Mouse (Mus musculus) myocyte (in vitro differentiated cells): ENCODE results near the gene B4galnt1. TPM values are rescaled to one million over a fixed set of nuclear protein-coding genes. Genes with fewer than 3 reads are reported as not detected.

Experiments
- H3K27me3 ChIP-seq: one replicate; pipeline ENCODE4 v1.6.1; 2011; ENCODE audit not compliant: control insufficient read depth, insufficient read depth, insufficient read length
- H3K36me3 ChIP-seq: one replicate; pipeline ENCODE4 v1.6.1; 2011; ENCODE audit not compliant: control insufficient read depth, insufficient read depth
- H3K4me2 ChIP-seq: one replicate; pipeline ENCODE4 v1.6.1; 2011; ENCODE audit warnings: low read depth, control low read depth
- H3K4me3 ChIP-seq: one replicate; pipeline ENCODE4 v1.5.1; 2011; ENCODE audit warnings: mild to moderate bottlenecking, control low read depth, moderate library complexity
- H3K79me2 ChIP-seq: one replicate; pipeline ENCODE4 v1.6.1; 2011; ENCODE audit not compliant: control insufficient read depth, insufficient read depth
- H3ac ChIP-seq: one replicate; pipeline ENCODE4 v1.6.1; 2011; ENCODE audit not compliant: control insufficient read depth, insufficient read length
- CEBPB ChIP-seq: IDR thresholded peaks from 2 replicates; pipeline ENCODE4 v1.6.1; 2011; ENCODE audit warnings: mild to moderate bottlenecking, moderate library complexity; ENCODE audit not compliant: poor library complexity, insufficient read depth, severe bottlenecking
- E2F4 ChIP-seq: IDR thresholded peaks from one replicate; pipeline ENCODE4 v1.6.1; 2011; ENCODE audit warnings: mild to moderate bottlenecking, control low read depth, moderate library complexity; ENCODE audit not compliant: insufficient read depth
- MAX ChIP-seq: IDR thresholded peaks from one replicate; pipeline ENCODE4 v1.6.1; 2011; ENCODE audit warnings: low read depth, mild to moderate bottlenecking, control low read depth
- MYOD1 ChIP-seq, 3 experiments: IDR thresholded peaks; one replicate each; pipeline ENCODE4 v1.6.1; 2011; ENCODE audit warnings: control low read depth in 2 of 3, low read depth in 2 of 3, mild to moderate bottlenecking in 2 of 3, moderate library complexity in 1 of 3; ENCODE audit not compliant: insufficient read length in 2 of 3, control insufficient read depth in 1 of 3
- MYOG ChIP-seq, 3 experiments: IDR thresholded peaks; one replicate each; pipeline ENCODE4 v1.6.1; 2011; ENCODE audit warnings: control low read depth in 2 of 3, low read depth in 2 of 3, mild to moderate bottlenecking in 2 of 3; ENCODE audit not compliant: insufficient read length in 2 of 3, control insufficient read depth in 1 of 3, insufficient read depth in 1 of 3
- POLR2A ChIP-seq: IDR thresholded peaks from one replicate; pipeline ENCODE4 v1.6.1; 2011; ENCODE audit warnings: low read depth, mild to moderate bottlenecking, control low read depth, moderate library complexity; ENCODE audit not compliant: insufficient read length
- POLR2AphosphoS2 ChIP-seq: IDR thresholded peaks from one replicate; pipeline ENCODE4 v1.6.1; 2011; ENCODE audit warnings: low read depth, control low read depth; ENCODE audit not compliant: insufficient read length
- REST ChIP-seq: IDR thresholded peaks from one replicate; pipeline ENCODE4 v1.6.1; 2011; ENCODE audit warnings: mild to moderate bottlenecking, control low read depth, moderate library complexity; ENCODE audit not compliant: insufficient read depth, insufficient read length
- SRF ChIP-seq: IDR thresholded peaks from one replicate; pipeline ENCODE4 v1.6.1; 2011; ENCODE audit warnings: low read depth; ENCODE audit not compliant: control insufficient read depth, insufficient read length
- TCF12 ChIP-seq: IDR thresholded peaks from one replicate; pipeline ENCODE4 v1.6.1; 2011; ENCODE audit warnings: mild to moderate bottlenecking, control low read depth; ENCODE audit not compliant: poor library complexity, insufficient read depth, severe bottlenecking
- TCF3 ChIP-seq: IDR thresholded peaks from one replicate; pipeline ENCODE4 v1.6.1; 2011; ENCODE audit warnings: low read depth, control low read depth; ENCODE audit not compliant: insufficient read length
- USF1 ChIP-seq: IDR thresholded peaks from one replicate; pipeline ENCODE4 v1.6.1; 2011; ENCODE audit warnings: low read depth, mild to moderate bottlenecking, control low read depth, moderate library complexity
- polyA plus RNA-seq: library from polyadenylated mRNA; unstranded; fragments of >200 nt; fragmentation: generic; extraction: Trizol; gene quantifications from one replicate; pipeline ENCODE4 v1.2.1, GENCODE M21; 2012; ENCODE audit warnings: missing spikeins

B4galnt1 gene
- polyA plus RNA-seq, 1 experiment: 12.4 TPM

DNA sequence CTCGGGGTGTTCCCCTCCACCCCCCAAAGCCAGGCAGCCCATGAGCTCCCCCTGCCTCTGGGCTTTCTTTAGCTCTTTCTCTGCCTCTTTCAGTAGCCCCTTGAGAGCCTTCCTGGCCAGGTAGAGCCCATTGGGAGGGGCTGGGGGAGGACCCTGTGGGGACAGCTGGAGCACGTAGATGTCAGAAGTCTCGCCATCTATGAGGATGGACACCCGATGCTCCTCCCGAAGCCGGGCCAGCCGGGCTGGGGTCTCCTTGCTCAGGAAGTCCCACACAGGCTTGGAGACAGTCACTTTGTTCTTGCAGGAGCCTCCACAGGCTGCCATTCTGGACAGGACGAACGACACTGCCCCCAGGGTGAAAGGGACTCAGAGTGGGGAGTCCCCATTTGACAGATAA lies 28.0 kb downstream of the B4galnt1 start:
- TF ChIP-seq USF1 (no peak), MYOG (IDR thresholded peaks at IDR 0.05; ENCODE audit: control insufficient read depth in 1 of 3, insufficient read depth in 1 of 3, insufficient read length in 2 of 3, low read depth in 2 of 3) (no peak), REST (no peak), POLR2A (no peak), MAX (no peak), SRF (no peak), E2F4 (no peak), MYOD1 (IDR thresholded peaks at IDR 0.05; ENCODE audit: control insufficient read depth in 1 of 3, insufficient read length in 2 of 3, low read depth in 2 of 3) (no peak), POLR2AphosphoS2 (no peak), TCF3 (no peak), TCF12 (no peak), CEBPB (no peak)
- Histone ChIP-seq H3K4me3 (no peak overlapping the region), H3K27me3 (no peaks in the 10 kb centered on the region), H3K4me2 (no peak overlapping the region), H3ac (no peak overlapping the region), H3K79me2 (peaks cover 2% of the 10 kb centered on the region), H3K36me3 (no peaks in the 10 kb centered on the region)

- Histone ChIP-seq H3ac (peak overlapping the region; percentile 75), H3K79me2 (peaks cover 2% of the 10 kb centered on the region), H3K27me3 (no peaks in the 10 kb centered on the region), H3K36me3 (no peaks in the 10 kb centered on the region), H3K4me3 (peak overlapping the region; percentile 93), H3K4me2 (peak overlapping the region; percentile 84)
- no peak for TF ChIP-seq MAX
- peak; percentile 67 for TF ChIP-seq POLR2A
- TF ChIP-seq POLR2AphosphoS2: peak; percentile 63
These were observed 29.7 kb downstream of the B4galnt1 start for GRCm38 (mm10) chr10:127194428-127195327.

GRCm38 (mm10) chr10:127195328-127196129 lies 30.5 kb downstream of the B4galnt1 start, which contains the start of gene Dtx3:
Gene Dtx3, minus strand, starts transcription at chr10:127195728.
- peak within 1 kb of the TSS; percentile 93 for H3K4me3 ChIP-seq
- H3K27me3 ChIP-seq: no peaks in the 10 kb centered on the region
- H3K4me2 ChIP-seq: peak within 1 kb of the TSS; percentile 99
- H3ac ChIP-seq: peak within 1 kb of the TSS; percentile 75
- peak; percentile 76 for TF ChIP-seq USF1
- no peak for TF ChIP-seq POLR2AphosphoS2
- peak; percentile 62 for TF ChIP-seq POLR2A
- H3K79me2 ChIP-seq: peaks cover 2% of the 10 kb centered on the region
- H3K36me3 ChIP-seq: no peaks in the 10 kb centered on the region

- Histone ChIP-seq H3K4me2 (peak overlapping the region; percentile 99), H3K4me3 (peak overlapping the region; percentile 93), H3K27me3 (no peaks in the 10 kb centered on the region), H3K36me3 (peaks cover 5% of the 10 kb centered on the region), H3K79me2 (peaks cover 2% of the 10 kb centered on the region), H3ac (peak overlapping the region; percentile 75)
- TF ChIP-seq TCF12 (no peak), POLR2A (no peak), E2F4 (no peak), USF1 (no peak), MYOG (IDR thresholded peaks at IDR 0.05; ENCODE audit: control insufficient read depth in 1 of 3, insufficient read depth in 1 of 3, insufficient read length in 2 of 3, low read depth in 2 of 3) (no peak), POLR2AphosphoS2 (no peak)
These were observed 31.4 kb downstream of the B4galnt1 start for GRCm38 (mm10) chr10:127196392-127196791.

- H3K4me2 ChIP-seq: no peak overlapping the region
- H3K36me3 ChIP-seq: peaks cover 5% of the 10 kb centered on the region
- peak overlapping the region; percentile 93 for H3K4me3 ChIP-seq
- no peak for TF ChIP-seq MYOG (IDR thresholded peaks at IDR 0.05; ENCODE audit: control insufficient read depth in 1 of 3, insufficient read depth in 1 of 3, insufficient read length in 2 of 3, low read depth in 2 of 3)
- no peak for TF ChIP-seq POLR2AphosphoS2
- no peak for TF ChIP-seq CEBPB
- TF ChIP-seq MYOD1 (IDR thresholded peaks at IDR 0.05; ENCODE audit: control insufficient read depth in 1 of 3, insufficient read length in 2 of 3, low read depth in 2 of 3): no peak
- TF ChIP-seq USF1: no peak
- no peak for TF ChIP-seq TCF12
- no peak for TF ChIP-seq SRF
- no peaks in the 10 kb centered on the region for H3K27me3 ChIP-seq
- no peak overlapping the region for H3ac ChIP-seq
- H3K79me2 ChIP-seq: peaks cover 2% of the 10 kb centered on the region
These were observed 32.1 kb downstream of the B4galnt1 start for GRCm38 (mm10) chr10:127197104-127197503.
